Mouse (Mus musculus): ENCODE measurements around the gene Podn. TPM values are rescaled to one million over a fixed set of nuclear protein-coding genes. Genes with fewer than 3 reads are reported as not detected.

The Podn gene
- polyA plus RNA-seq, 1 experiment from 2014 or later, result 5.5 TPM

- Histone ChIP-seq H3K27ac (replicated peaks) (no peak overlapping the region), H3K4me2 (replicated peaks) (no peak overlapping the region), H3K9ac (no peak overlapping the region), H3K36me3 (no peaks in the 10 kb centered on the region), H3K9me3 (replicated peaks) (no peaks in the 10 kb centered on the region), H3K4me3 (replicated peaks) (no peak overlapping the region), H3K4me1 (peaks cover 35% of the 10 kb centered on the region), H3K27me3 (no peaks in the 10 kb centered on the region)
- WGBS, result 23% methylated on average over 11 of the region's 11 CpGs
- no peak for ATAC-seq (ENCODE audit: insufficient number of reproducible peaks, low FRiP score, low TSS enrichment, low read depth)
These were observed 97.5 kb downstream of the Podn start for GRCm38 (mm10) chr4:107998641-107999332.

DNA sequence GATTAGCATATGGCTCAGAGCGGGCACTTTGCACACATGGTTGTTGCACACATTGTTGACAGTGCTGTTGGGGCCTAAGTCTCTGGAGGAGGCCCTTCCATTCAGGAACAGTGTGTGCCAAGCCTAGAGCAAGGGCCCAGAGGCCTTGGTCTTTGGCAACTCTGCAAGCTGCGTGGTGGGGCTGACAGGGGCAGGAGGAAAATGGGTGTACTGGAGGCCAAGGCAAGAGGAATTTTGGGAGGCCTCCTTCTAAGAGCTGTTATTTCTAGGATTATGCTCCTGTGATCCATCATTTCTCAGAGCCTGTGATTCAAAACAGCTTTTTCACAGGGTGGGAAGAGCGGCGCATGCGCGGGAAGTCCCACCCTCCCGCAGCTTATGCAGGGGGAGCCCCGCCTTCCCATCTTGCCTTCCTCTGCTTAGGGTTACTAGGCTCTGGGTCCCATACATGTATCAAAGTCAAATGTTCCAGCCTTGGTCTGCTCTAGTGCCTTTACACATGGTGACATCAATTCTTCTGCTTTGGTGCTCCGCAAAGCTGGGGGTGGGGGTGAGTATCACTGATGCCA is 99.7 kb downstream of the Podn start:
- H3K4me3 ChIP-seq (replicated peaks), result no peak overlapping the region
- H3K27ac ChIP-seq (replicated peaks), result peak overlapping the region; percentile 70
- no peaks in the 10 kb centered on the region for H3K9me3 ChIP-seq (replicated peaks)
- H3K4me2 ChIP-seq (replicated peaks), result no peak overlapping the region
- peak; percentile 32; the same call in 1 of the 2 replicates for ATAC-seq (ENCODE audit: insufficient number of reproducible peaks, low FRiP score, low TSS enrichment, low read depth)
- H3K4me1 ChIP-seq, result peaks cover 16% of the 10 kb centered on the region
- 75% methylated on average over 9 of the region's 9 CpGs for whole genome bisulfite sequencing
- no peaks in the 10 kb centered on the region for H3K27me3 ChIP-seq
- no peaks in the 10 kb centered on the region for H3K36me3 ChIP-seq
- H3K9ac ChIP-seq, result no peak overlapping the region

- no peak for ATAC-seq (ENCODE audit: insufficient number of reproducible peaks, low FRiP score, low TSS enrichment, low read depth)
- Histone ChIP-seq H3K9ac (no peak overlapping the region), H3K27ac (replicated peaks) (peak overlapping the region; percentile 70)
These were observed 100.5 kb downstream of the Podn start for GRCm38 (mm10) chr4:107995727-107996126.

GRCm38 (mm10) chr4:107995011-107995410 is 101.2 kb downstream of the Podn start:
- no peaks in the 10 kb centered on the region for H3K9me3 ChIP-seq (replicated peaks)
- H3K4me2 ChIP-seq (replicated peaks), result no peak overlapping the region
- H3K27ac ChIP-seq (replicated peaks), result no peak overlapping the region
- no peak overlapping the region for H3K4me3 ChIP-seq (replicated peaks)
- H3K4me1 ChIP-seq, result peaks cover 16% of the 10 kb centered on the region
- no peaks in the 10 kb centered on the region for H3K27me3 ChIP-seq
- no peak overlapping the region for H3K9ac ChIP-seq
- H3K36me3 ChIP-seq, result no peaks in the 10 kb centered on the region
- no peak for ATAC-seq (ENCODE audit: insufficient number of reproducible peaks, low FRiP score, low TSS enrichment, low read depth)
- WGBS, result 87% methylated on average over 6 of the region's 6 CpGs

More at GRCm38 (mm10) chr4:107995727-107996126, 100.5 kb downstream of the Podn start:
- no peak overlapping the region for H3K4me2 ChIP-seq (replicated peaks)
- no peak overlapping the region for H3K4me3 ChIP-seq (replicated peaks)
- H3K9me3 ChIP-seq (replicated peaks), result no peaks in the 10 kb centered on the region
- H3K27me3 ChIP-seq, result no peaks in the 10 kb centered on the region
- H3K4me1 ChIP-seq, result peaks cover 16% of the 10 kb centered on the region
- no peaks in the 10 kb centered on the region for H3K36me3 ChIP-seq
- 75% methylated on average over 6 of the region's 6 CpGs for WGBS

- Histone ChIP-seq H3K36me3 (no peaks in the 10 kb centered on the region), H3K4me3 (replicated peaks) (no peak overlapping the region), H3K27ac (replicated peaks) (no peak overlapping the region), H3K4me1 (peaks cover 10% of the 10 kb centered on the region), H3K9me3 (replicated peaks) (no peaks in the 10 kb centered on the region), H3K27me3 (no peaks in the 10 kb centered on the region), H3K4me2 (replicated peaks) (no peak overlapping the region), H3K9ac (no peak overlapping the region)
- ATAC-seq (ENCODE audit: insufficient number of reproducible peaks, low FRiP score, low TSS enrichment, low read depth), result no peak
- WGBS, result 17% methylated on average over 6 of the region's 6 CpGs
These were observed 104.4 kb downstream of the Podn start for GRCm38 (mm10) chr4:107991879-107992278.

GRCm38 (mm10) chr4:107990818-107991217 is 105.4 kb downstream of the Podn start:
- Histone ChIP-seq H3K4me3 (replicated peaks) (no peak overlapping the region), H3K4me1 (peaks cover 7% of the 10 kb centered on the region), H3K9me3 (replicated peaks) (no peaks in the 10 kb centered on the region), H3K4me2 (replicated peaks) (no peak overlapping the region), H3K9ac (no peak overlapping the region), H3K36me3 (no peaks in the 10 kb centered on the region), H3K27me3 (no peaks in the 10 kb centered on the region), H3K27ac (replicated peaks) (no peak overlapping the region)
- ATAC-seq (ENCODE audit: insufficient number of reproducible peaks, low FRiP score, low TSS enrichment, low read depth), result no peak
- WGBS, result 77% methylated on average over 5 of the region's 5 CpGs

- Histone ChIP-seq H3K36me3 (no peaks in the 10 kb centered on the region), H3K9ac (no peak overlapping the region), H3K27me3 (no peaks in the 10 kb centered on the region), H3K9me3 (replicated peaks) (no peaks in the 10 kb centered on the region), H3K4me3 (replicated peaks) (no peak overlapping the region), H3K4me1 (peaks cover 19% of the 10 kb centered on the region), H3K4me2 (replicated peaks) (no peak overlapping the region), H3K27ac (replicated peaks) (no peak overlapping the region)
- no peak for ATAC-seq (ENCODE audit: insufficient number of reproducible peaks, low FRiP score, low TSS enrichment, low read depth)
- 53% methylated on average over 8 of the region's 8 CpGs for WGBS
These were observed 107.3 kb downstream of the Podn start for GRCm38 (mm10) chr4:107988931-107989330.

DNA sequence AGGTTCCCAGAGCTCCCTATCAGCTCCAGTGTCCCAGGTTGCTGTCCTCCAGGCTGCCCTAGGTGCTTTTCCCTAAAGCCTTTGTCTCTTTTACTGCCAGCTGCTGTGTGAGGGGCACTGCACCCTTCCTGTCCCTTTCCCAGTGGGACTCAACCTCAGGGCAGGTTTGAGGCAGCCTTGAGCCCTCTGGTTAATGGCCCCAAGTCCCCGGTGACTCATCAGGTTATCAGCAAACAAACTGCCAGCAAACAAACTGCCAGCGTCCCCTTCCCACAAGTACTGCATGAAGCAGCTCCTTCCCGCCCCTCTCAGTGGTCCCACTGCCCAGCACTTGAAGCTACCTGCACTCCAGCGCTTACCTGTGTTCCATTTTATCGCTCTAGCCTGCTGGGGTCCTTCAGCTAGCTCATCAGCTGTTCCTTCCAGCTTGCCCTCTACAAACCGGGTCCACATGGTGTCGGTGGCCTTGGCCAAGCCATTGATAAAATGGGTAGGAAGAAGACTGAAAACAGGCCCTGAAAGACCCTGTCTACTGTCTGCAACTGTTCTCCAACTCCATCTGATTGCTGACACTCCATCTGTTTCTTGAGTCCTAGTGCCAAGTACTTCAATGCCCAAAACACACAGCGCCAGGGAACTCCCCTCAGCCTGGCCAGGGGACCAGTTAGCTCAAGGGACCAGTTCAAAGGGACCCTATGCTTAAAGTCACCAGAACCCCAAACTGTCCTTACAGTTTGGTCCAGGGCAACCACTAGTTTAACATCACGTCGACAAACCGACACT is 109.7 kb downstream of the Podn start:
- WGBS, result 88% methylated on average over 11 of the region's 11 CpGs
- ATAC-seq (ENCODE audit: insufficient number of reproducible peaks, low FRiP score, low TSS enrichment, low read depth), result no peak
- H3K4me3 ChIP-seq (replicated peaks), result no peak overlapping the region
- no peaks in the 10 kb centered on the region for H3K27me3 ChIP-seq
- no peak overlapping the region for H3K4me2 ChIP-seq (replicated peaks)
- 0 out of 2 replicates have a peak overlapping the region, but pooled peaks have one; percentile 95 for H3K27ac ChIP-seq (replicated peaks)
- no peaks in the 10 kb centered on the region for H3K36me3 ChIP-seq
- H3K4me1 ChIP-seq, result peaks cover 30% of the 10 kb centered on the region
- no peak overlapping the region for H3K9ac ChIP-seq
- no peaks in the 10 kb centered on the region for H3K9me3 ChIP-seq (replicated peaks)

DNA sequence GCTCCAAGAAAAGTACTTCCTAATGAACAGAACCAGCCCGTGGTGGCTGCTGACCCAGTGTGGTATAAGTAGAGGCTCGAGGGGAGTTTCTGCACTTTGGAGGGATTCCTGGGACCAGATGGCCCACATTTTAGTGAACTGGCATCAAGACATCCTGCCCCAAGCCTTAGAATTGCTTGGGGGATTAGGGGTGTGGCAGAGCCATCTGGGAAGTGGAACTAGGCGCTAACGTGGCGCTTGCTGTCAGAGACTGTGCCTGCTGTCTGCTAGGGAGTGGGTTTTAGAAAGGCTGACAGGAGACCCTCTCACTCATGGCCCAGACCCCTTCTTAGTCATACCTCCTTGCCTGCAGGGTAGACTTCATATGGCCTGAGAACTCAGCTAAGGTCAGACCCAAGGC is 110.4 kb downstream of the Podn start:
- no peak for ATAC-seq (ENCODE audit: insufficient number of reproducible peaks, low FRiP score, low TSS enrichment, low read depth)
- Histone ChIP-seq H3K9me3 (replicated peaks) (no peaks in the 10 kb centered on the region), H3K27me3 (no peaks in the 10 kb centered on the region), H3K4me3 (replicated peaks) (no peak overlapping the region), H3K9ac (no peak overlapping the region), H3K4me2 (replicated peaks) (no peak overlapping the region), H3K36me3 (no peaks in the 10 kb centered on the region), H3K4me1 (peaks cover 30% of the 10 kb centered on the region), H3K27ac (replicated peaks) (peak overlapping the region; percentile 95)
- WGBS, result 50% methylated on average over 5 of the region's 5 CpGs

DNA sequence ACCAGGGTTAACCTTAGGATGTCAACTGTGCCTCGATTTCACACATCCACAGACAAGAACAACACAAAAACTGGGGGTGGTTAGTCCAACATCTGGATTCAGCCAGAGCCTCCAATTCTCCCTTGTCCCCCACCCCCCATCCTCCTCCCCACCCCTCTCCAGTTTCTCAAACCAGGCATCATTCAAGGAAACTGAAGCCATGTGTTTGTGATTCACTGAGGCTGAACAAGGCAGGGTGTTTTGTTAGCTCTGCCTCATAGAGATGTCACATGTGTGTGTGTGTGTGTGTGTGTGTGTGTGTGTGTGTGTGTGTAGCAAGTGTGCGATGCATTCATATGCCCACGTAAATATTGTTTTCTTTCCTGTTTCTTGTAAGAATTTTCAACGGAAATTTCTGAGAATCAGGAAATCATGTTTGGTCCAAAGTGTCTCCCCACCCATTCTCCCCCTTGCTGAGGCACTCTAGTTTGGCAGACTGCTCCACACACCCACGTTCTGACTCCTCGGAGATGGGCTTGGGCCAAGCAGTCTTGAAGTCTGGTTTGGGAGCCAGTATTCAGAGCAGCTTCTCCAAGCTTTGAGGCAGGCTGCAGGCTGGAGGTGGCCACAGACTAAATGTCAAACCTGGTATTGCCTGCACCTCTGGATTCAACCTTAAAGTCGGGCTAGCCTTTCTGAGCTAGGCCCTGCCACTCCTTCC is 111.8 kb downstream of the Podn start:
- no peaks in the 10 kb centered on the region for H3K27me3 ChIP-seq
- H3K4me3 ChIP-seq (replicated peaks), result no peak overlapping the region
- no peaks in the 10 kb centered on the region for H3K9me3 ChIP-seq (replicated peaks)
- peak overlapping the region; percentile 95 for H3K27ac ChIP-seq (replicated peaks)
- no peaks in the 10 kb centered on the region for H3K36me3 ChIP-seq
- H3K4me2 ChIP-seq (replicated peaks), result 0 out of 2 replicates have a peak overlapping the region, but pooled peaks have one; percentile 6
- H3K9ac ChIP-seq, result no peak overlapping the region
- ATAC-seq (ENCODE audit: insufficient number of reproducible peaks, low FRiP score, low TSS enrichment, low read depth), result peak; percentile 84
- peaks cover 38% of the 10 kb centered on the region for H3K4me1 ChIP-seq
- 19% methylated on average over 7 of the region's 7 CpGs for WGBS

GRCm38 (mm10) chr4:107983717-107984116 is 112.5 kb downstream of the Podn start:
- Histone ChIP-seq H3K4me3 (replicated peaks) (no peak overlapping the region), H3K36me3 (no peaks in the 10 kb centered on the region), H3K27ac (replicated peaks) (peak overlapping the region; percentile 95), H3K9me3 (replicated peaks) (no peaks in the 10 kb centered on the region), H3K27me3 (no peaks in the 10 kb centered on the region), H3K4me2 (replicated peaks) (no peak overlapping the region), H3K4me1 (peaks cover 43% of the 10 kb centered on the region), H3K9ac (no peak overlapping the region)
- peak; percentile 9; the same call in 1 of the 2 replicates for ATAC-seq (ENCODE audit: insufficient number of reproducible peaks, low FRiP score, low TSS enrichment, low read depth)
- 44% methylated on average over 1 of the region's 1 CpGs for WGBS

Measured in embryonic facial prominence, embryonic 15.5 days (tissue).